Mouse (Mus musculus): ENCODE results near the gene Polg2. TPM values are rescaled to one million over a fixed set of nuclear protein-coding genes. Genes with fewer than 3 reads are reported as not detected.
A peak's percentile ranks its signal among the peaks of the same experiment; 100 is the strongest.

Polg2 gene
- polyA plus RNA-seq (2012; rRNA removed): 6.3 and 7.2 TPM in 2 replicates

GRCm38 (mm10) chr11:106779388-106780088 lies at the start of gene Polg2:
Polg2 (minus strand) TSS chr11:106779537.
- Histone ChIP-seq H3K36me3 (ENCODE audit: control insufficient read depth, insufficient read depth, low read length) (peaks cover 27% of the 10 kb centered on the region), H3K27ac (ENCODE audit: insufficient read depth, low read depth, low read length) (peak within 1 kb of the TSS; percentile 94), H3K4me1 (ENCODE audit: control insufficient read depth, insufficient read depth, low read length) (peaks cover 13% of the 10 kb centered on the region), H3K4me3 (ENCODE audit: insufficient read depth, low read depth, low read length) (peak within 1 kb of the TSS; percentile 78), H3K27me3 (replicated peaks; ENCODE audit: control insufficient read depth, insufficient read depth, low read length) (no peaks in the 10 kb centered on the region)
- under 1% methylated on average over 30 of the region's 30 CpGs for WGBS
- peak; percentile 96 for DNase-seq
- TF ChIP-seq POLR2A (IDR thresholded peaks at IDR 0.05; ENCODE audit: low read depth, low read length): peak; percentile 91
- TF ChIP-seq CTCF (conservative IDR thresholded peaks at IDR 0.05; ENCODE audit: insufficient read depth, insufficient read length, low read depth, low read length): no peak

DNA sequence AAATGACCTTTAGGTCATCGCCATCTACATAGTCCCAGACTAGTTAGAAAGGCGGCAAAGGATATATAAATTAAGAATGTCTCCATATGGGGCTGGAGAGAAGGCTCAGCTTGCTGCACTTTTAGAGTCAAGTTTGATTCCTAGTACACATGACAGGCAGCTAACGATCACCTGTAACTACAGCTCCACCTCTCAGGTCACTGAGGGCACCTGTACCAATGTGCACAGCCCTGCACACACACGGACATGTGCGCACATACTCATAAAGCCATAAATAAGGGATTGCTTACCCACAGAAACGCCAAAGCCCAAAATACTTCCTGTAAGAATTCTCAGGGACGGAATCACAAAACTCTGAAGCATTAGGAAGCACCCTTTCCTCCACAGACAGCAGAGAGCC lies 48.7 kb upstream of the Polg2 start:
- Histone ChIP-seq H3K27ac (ENCODE audit: insufficient read depth, low read depth, low read length) (no peak overlapping the region), H3K4me3 (ENCODE audit: insufficient read depth, low read depth, low read length) (no peak overlapping the region), H3K4me1 (ENCODE audit: control insufficient read depth, insufficient read depth, low read length) (no peaks in the 10 kb centered on the region), H3K36me3 (ENCODE audit: control insufficient read depth, insufficient read depth, low read length) (peaks cover 13% of the 10 kb centered on the region), H3K27me3 (replicated peaks; ENCODE audit: control insufficient read depth, insufficient read depth, low read length) (no peaks in the 10 kb centered on the region)
- no peak for TF ChIP-seq POLR2A (IDR thresholded peaks at IDR 0.05; ENCODE audit: low read depth, low read length)
- no peak for TF ChIP-seq CTCF (conservative IDR thresholded peaks at IDR 0.05; ENCODE audit: insufficient read depth, insufficient read length, low read depth, low read length)
- DNase-seq: no peak
- 85% methylated on average over 7 of the region's 7 CpGs for WGBS

- Histone ChIP-seq H3K4me1 (ENCODE audit: control insufficient read depth, insufficient read depth, low read length) (no peaks in the 10 kb centered on the region), H3K27me3 (replicated peaks; ENCODE audit: control insufficient read depth, insufficient read depth, low read length) (no peaks in the 10 kb centered on the region), H3K4me3 (ENCODE audit: insufficient read depth, low read depth, low read length) (no peak overlapping the region), H3K27ac (ENCODE audit: insufficient read depth, low read depth, low read length) (no peak overlapping the region), H3K36me3 (ENCODE audit: control insufficient read depth, insufficient read depth, low read length) (peaks cover 5% of the 10 kb centered on the region; the same call in 1 of the 2 replicates)
- TF ChIP-seq CTCF (conservative IDR thresholded peaks at IDR 0.05; ENCODE audit: insufficient read depth, insufficient read length, low read depth, low read length) (no peak), POLR2A (IDR thresholded peaks at IDR 0.05; ENCODE audit: low read depth, low read length) (no peak)
- no peak for DNase-seq
- WGBS: 91% methylated on average over 10 of the region's 10 CpGs
Measured at GRCm38 (mm10) chr11:106824403-106824802, 45.1 kb upstream of the Polg2 start.

DNA sequence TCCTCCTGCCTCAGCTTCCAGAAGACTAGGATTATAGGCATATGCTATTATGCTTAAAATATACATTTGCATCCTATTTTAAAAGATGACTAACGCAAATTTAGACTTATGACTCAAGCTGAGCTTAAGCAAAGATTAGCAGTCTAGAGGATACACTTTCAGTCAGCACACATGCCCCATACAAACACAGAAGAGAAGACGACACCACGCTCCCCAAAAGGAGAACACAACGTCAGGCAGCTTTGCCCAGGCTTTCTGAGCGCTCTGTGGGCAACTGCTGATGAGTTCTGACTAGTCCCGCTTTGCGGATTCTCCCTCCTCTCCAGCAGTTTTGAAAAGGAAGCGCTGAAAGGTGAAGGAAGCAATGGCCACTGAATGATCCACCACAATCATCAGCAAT lies 44.4 kb upstream of the Polg2 start:
- H3K27ac ChIP-seq (ENCODE audit: insufficient read depth, low read depth, low read length): no peak overlapping the region
- no peak overlapping the region for H3K4me3 ChIP-seq (ENCODE audit: insufficient read depth, low read depth, low read length)
- 97% methylated on average over 8 of the region's 8 CpGs for WGBS
- H3K4me1 ChIP-seq (ENCODE audit: control insufficient read depth, insufficient read depth, low read length): no peaks in the 10 kb centered on the region
- TF ChIP-seq CTCF (conservative IDR thresholded peaks at IDR 0.05; ENCODE audit: insufficient read depth, insufficient read length, low read depth, low read length) (no peak), POLR2A (IDR thresholded peaks at IDR 0.05; ENCODE audit: low read depth, low read length) (no peak)
- peaks cover 4% of the 10 kb centered on the region; the same call in 1 of the 2 replicates for H3K36me3 ChIP-seq (ENCODE audit: control insufficient read depth, insufficient read depth, low read length)
- no peak for DNase-seq
- no peaks in the 10 kb centered on the region for H3K27me3 ChIP-seq (replicated peaks; ENCODE audit: control insufficient read depth, insufficient read depth, low read length)

GRCm38 (mm10) chr11:106822911-106823310 lies 43.6 kb upstream of the Polg2 start:
- 83% methylated on average over 5 of the region's 5 CpGs for WGBS
- Histone ChIP-seq H3K36me3 (ENCODE audit: control insufficient read depth, insufficient read depth, low read length) (peaks cover 6% of the 10 kb centered on the region; the same call in 1 of the 2 replicates), H3K4me1 (ENCODE audit: control insufficient read depth, insufficient read depth, low read length) (no peaks in the 10 kb centered on the region), H3K27ac (ENCODE audit: insufficient read depth, low read depth, low read length) (no peak overlapping the region), H3K4me3 (ENCODE audit: insufficient read depth, low read depth, low read length) (no peak overlapping the region), H3K27me3 (replicated peaks; ENCODE audit: control insufficient read depth, insufficient read depth, low read length) (no peaks in the 10 kb centered on the region)
- DNase-seq: no peak
- TF ChIP-seq POLR2A (IDR thresholded peaks at IDR 0.05; ENCODE audit: low read depth, low read length) (no peak), CTCF (conservative IDR thresholded peaks at IDR 0.05; ENCODE audit: insufficient read depth, insufficient read length, low read depth, low read length) (no peak)

- H3K4me1 ChIP-seq (ENCODE audit: control insufficient read depth, insufficient read depth, low read length): no peaks in the 10 kb centered on the region
- peaks cover 6% of the 10 kb centered on the region; the same call in 1 of the 2 replicates for H3K36me3 ChIP-seq (ENCODE audit: control insufficient read depth, insufficient read depth, low read length)
- 88% methylated on average over 8 of the region's 8 CpGs for WGBS
Measured at GRCm38 (mm10) chr11:106822491-106822890, 43.2 kb upstream of the Polg2 start.

GRCm38 (mm10) chr11:106821397-106821796 lies 42.1 kb upstream of the Polg2 start:
- TF ChIP-seq POLR2A (IDR thresholded peaks at IDR 0.05; ENCODE audit: low read depth, low read length): no peak
- TF ChIP-seq CTCF (conservative IDR thresholded peaks at IDR 0.05; ENCODE audit: insufficient read depth, insufficient read length, low read depth, low read length): no peak
- Histone ChIP-seq H3K4me3 (ENCODE audit: insufficient read depth, low read depth, low read length) (no peak overlapping the region), H3K27me3 (replicated peaks; ENCODE audit: control insufficient read depth, insufficient read depth, low read length) (no peaks in the 10 kb centered on the region), H3K27ac (ENCODE audit: insufficient read depth, low read depth, low read length) (peak overlapping the region; percentile 12; the same call in 1 of the 2 replicates), H3K36me3 (ENCODE audit: control insufficient read depth, insufficient read depth, low read length) (peaks cover 5% of the 10 kb centered on the region; the same call in 1 of the 2 replicates), H3K4me1 (ENCODE audit: control insufficient read depth, insufficient read depth, low read length) (no peaks in the 10 kb centered on the region)
- 81% methylated on average over 6 of the region's 6 CpGs for WGBS
- no peak for DNase-seq

More at GRCm38 (mm10) chr11:106822491-106822890, 43.2 kb upstream of the Polg2 start:
- no peak for TF ChIP-seq CTCF (conservative IDR thresholded peaks at IDR 0.05; ENCODE audit: insufficient read depth, insufficient read length, low read depth, low read length)
- TF ChIP-seq POLR2A (IDR thresholded peaks at IDR 0.05; ENCODE audit: low read depth, low read length): no peak
- no peak for DNase-seq
- Histone ChIP-seq H3K27me3 (replicated peaks; ENCODE audit: control insufficient read depth, insufficient read depth, low read length) (no peaks in the 10 kb centered on the region), H3K27ac (ENCODE audit: insufficient read depth, low read depth, low read length) (no peak overlapping the region), H3K4me3 (ENCODE audit: insufficient read depth, low read depth, low read length) (no peak overlapping the region)

All from kidney, adult 2 months (tissue).